Mouse (Mus musculus): Measurements from ENCODE around the gene Spry1.

The Spry1 gene

GRCm38 (mm10) chr3:37641796-37642680, 2.3 kb downstream of the Spry1 start:
- DNase-seq = no peak

GRCm38 (mm10) chr3:37642681-37643214, 3.0 kb downstream of the Spry1 start:
- no peak for DNase-seq

GRCm38 (mm10) chr3:37643411-37643810, 3.7 kb downstream of the Spry1 start:
- no peak for DNase-seq

GRCm38 (mm10) chr3:37643903-37644302, 4.2 kb downstream of the Spry1 start:
- no peak for DNase-seq

- no peak for DNase-seq
Observed at GRCm38 (mm10) chr3:37645061-37645460, 5.3 kb downstream of the Spry1 start.

GRCm38 (mm10) chr3:37646221-37646620, 6.5 kb downstream of the Spry1 start:
- no peak for DNase-seq

- no peak for DNase-seq
Observed at GRCm38 (mm10) chr3:37647225-37647624, 7.5 kb downstream of the Spry1 start.

GRCm38 (mm10) chr3:37648244-37648643, 8.5 kb downstream of the Spry1 start:
- no peak for DNase-seq

- DNase-seq = no peak
Observed at GRCm38 (mm10) chr3:37649281-37649680, 9.5 kb downstream of the Spry1 start.

GRCm38 (mm10) chr3:37652537-37652936, 12.8 kb downstream of the Spry1 start:
- DNase-seq = no peak

GRCm38 (mm10) chr3:37653935-37654729, 14.4 kb downstream of the Spry1 start:
- no peak for DNase-seq

GRCm38 (mm10) chr3:37654787-37655186, 15.0 kb downstream of the Spry1 start:
- no peak for DNase-seq

- DNase-seq = no peak
Observed at GRCm38 (mm10) chr3:37655933-37656633, 16.3 kb downstream of the Spry1 start.

- DNase-seq = no peak
Observed at GRCm38 (mm10) chr3:37657009-37657408, 17.3 kb downstream of the Spry1 start.

GRCm38 (mm10) chr3:37658155-37658554, 18.4 kb downstream of the Spry1 start:
- no peak for DNase-seq

- no peak for DNase-seq
Observed at GRCm38 (mm10) chr3:37659621-37660020, 19.9 kb downstream of the Spry1 start.

- DNase-seq = no peak
Observed at GRCm38 (mm10) chr3:37666291-37667118, 26.8 kb downstream of the Spry1 start.

- DNase-seq = no peak
Observed at GRCm38 (mm10) chr3:37667119-37667467, 27.3 kb downstream of the Spry1 start.

- DNase-seq = no peak
Observed at GRCm38 (mm10) chr3:37667736-37668135, 28.0 kb downstream of the Spry1 start.

- DNase-seq = no peak
Observed at GRCm38 (mm10) chr3:37668652-37669051, 28.9 kb downstream of the Spry1 start.

GRCm38 (mm10) chr3:37669100-37669499, 29.4 kb downstream of the Spry1 start:
- no peak for DNase-seq

Data from spleen, adult 18-20 months (tissue).